Mouse (Mus musculus) limb, embryonic 10.5 days (tissue): ENCODE results near the gene Rnd3. TPM values are rescaled to one million over a fixed set of nuclear protein-coding genes. Genes with fewer than 3 reads are reported as not detected.

Source experiments
- DNase-seq: peaks from one replicate; pipeline ENCODE4 v3.0.0-alpha.2; 2017; ENCODE audit warnings: low spot score
- H3K27ac ChIP-seq: fragments of 300-500 bp; sonication (generic); 2 replicates; pipeline ENCODE4 v1.5.1; 2016; ENCODE audit warnings: mild to moderate bottlenecking
- H3K27me3 ChIP-seq: fragments of 300-500 bp; sonication (generic); 2 replicates; pipeline ENCODE4 v1.6.1; 2016; ENCODE audit warnings: low read depth, mild to moderate bottlenecking; ENCODE audit not compliant: poor library complexity, severe bottlenecking
- H3K36me3 ChIP-seq: fragments of 300-500 bp; sonication (generic); 2 replicates; pipeline ENCODE4 v1.6.1; 2016; ENCODE audit warnings: mild to moderate bottlenecking, moderate library complexity
- H3K4me1 ChIP-seq: fragments of 300-500 bp; sonication (generic); 2 replicates; pipeline ENCODE4 v1.6.1; 2016
- H3K4me3 ChIP-seq: fragments of 300-500 bp; sonication (generic); 2 replicates; pipeline ENCODE4 v1.5.1; 2016; ENCODE audit warnings: mild to moderate bottlenecking, moderate library complexity
- H3K9me3 ChIP-seq: fragments of 300-500 bp; sonication (generic); replicated peaks from 2 replicates; pipeline ENCODE4 v1.6.1; 2016; ENCODE audit warnings: mild to moderate bottlenecking
- WGBS: fragments of 180-500 bp; shearing (Covaris S2); methylation state at CpG from one replicate; pipeline ENCODE4 v1.1.7; 2016; 5-methylcytosine and 5-hydroxymethylcytosine counted together
- polyA plus RNA-seq: library from polyadenylated mRNA; unstranded; fragments of >200 nt; fragmentation: Nextera tagmentation; extraction: Ambion mirVana; gene quantifications from 2 replicates; pipeline ENCODE4 v1.2.1, GENCODE M21; 2016

Rnd3 gene
- polyA plus RNA-seq, 1 experiment from 2014 or later: 111 TPM

GRCm38 (mm10) chr2:51099987-51100386, 48.9 kb downstream of the Rnd3 start:
- WGBS: 79% methylated on average over 9 of the region's 9 CpGs
- Histone ChIP-seq H3K27ac (no peak overlapping the region), H3K4me1 (peaks cover 11% of the 10 kb centered on the region), H3K27me3 (no peaks in the 10 kb centered on the region), H3K4me3 (no peak overlapping the region), H3K36me3 (no peaks in the 10 kb centered on the region), H3K9me3 (no peaks in the 10 kb centered on the region)
- DNase-seq: no peak

DNA sequence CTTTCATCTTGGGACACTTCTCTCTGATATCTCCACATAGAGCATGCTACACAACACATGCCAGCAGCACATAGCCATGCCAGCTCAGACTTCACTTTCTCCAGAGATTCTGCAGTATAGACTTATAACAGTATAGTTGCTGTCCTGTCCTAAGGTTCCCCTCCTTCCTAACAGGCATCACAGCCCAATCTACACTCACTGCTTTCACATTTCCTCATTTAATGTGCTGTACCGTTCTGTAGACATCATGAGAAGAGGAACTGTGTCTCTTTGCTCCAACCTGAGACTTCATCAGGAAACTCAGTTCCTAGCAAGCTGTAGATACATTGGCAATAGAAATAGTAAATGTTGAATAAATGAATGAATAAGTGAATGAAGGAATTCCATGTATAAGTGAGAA, 49.7 kb downstream of the Rnd3 start:
- no peak for DNase-seq
- H3K27ac ChIP-seq: no peak overlapping the region
- H3K4me1 ChIP-seq: peaks cover 11% of the 10 kb centered on the region
- 86% methylated on average over 1 of the region's 1 CpGs for WGBS
- H3K27me3 ChIP-seq: no peaks in the 10 kb centered on the region
- H3K9me3 ChIP-seq: no peaks in the 10 kb centered on the region
- no peaks in the 10 kb centered on the region for H3K36me3 ChIP-seq
- H3K4me3 ChIP-seq: no peak overlapping the region

GRCm38 (mm10) chr2:51090688-51091087, 58.2 kb downstream of the Rnd3 start:
- WGBS: 82% methylated on average over 7 of the region's 7 CpGs
- Histone ChIP-seq H3K27me3 (no peaks in the 10 kb centered on the region), H3K27ac (no peak overlapping the region; the same call in 1 of the 2 replicates), H3K9me3 (no peaks in the 10 kb centered on the region), H3K36me3 (no peaks in the 10 kb centered on the region), H3K4me1 (peaks cover 24% of the 10 kb centered on the region), H3K4me3 (no peak overlapping the region)
- no peak for DNase-seq

DNA sequence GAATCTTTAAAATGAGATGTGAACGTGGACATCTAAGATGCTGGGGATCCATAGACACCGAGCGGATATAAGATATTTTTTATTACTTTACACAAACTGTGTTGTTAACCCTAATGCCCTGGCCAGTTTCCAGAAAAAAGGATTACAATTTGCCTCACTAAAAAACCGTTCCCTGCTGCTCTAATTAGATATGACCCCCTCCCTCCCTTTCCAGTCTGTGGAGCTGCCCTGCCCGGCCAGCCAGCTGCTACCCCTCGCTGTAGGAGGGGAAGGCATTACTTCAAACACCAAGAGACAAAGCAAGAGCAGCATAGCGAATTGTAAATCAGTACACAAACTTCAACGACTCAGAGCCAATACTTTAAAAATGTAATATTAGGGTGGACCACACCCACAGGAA, 58.9 kb downstream of the Rnd3 start:
- H3K27ac ChIP-seq: no peak overlapping the region
- no peak for DNase-seq
- peaks cover 21% of the 10 kb centered on the region for H3K4me1 ChIP-seq
- WGBS: 45% methylated on average over 8 of the region's 8 CpGs
- H3K27me3 ChIP-seq: no peaks in the 10 kb centered on the region
- H3K4me3 ChIP-seq: no peak overlapping the region
- no peaks in the 10 kb centered on the region for H3K36me3 ChIP-seq
- no peaks in the 10 kb centered on the region for H3K9me3 ChIP-seq

GRCm38 (mm10) chr2:51088843-51089573, 59.9 kb downstream of the Rnd3 start:
- Histone ChIP-seq H3K27me3 (no peaks in the 10 kb centered on the region), H3K4me1 (peaks cover 21% of the 10 kb centered on the region), H3K4me3 (no peak overlapping the region), H3K36me3 (no peaks in the 10 kb centered on the region), H3K27ac (no peak overlapping the region), H3K9me3 (no peaks in the 10 kb centered on the region)
- 89% methylated on average over 11 of the region's 11 CpGs for WGBS
- DNase-seq: no peak

DNA sequence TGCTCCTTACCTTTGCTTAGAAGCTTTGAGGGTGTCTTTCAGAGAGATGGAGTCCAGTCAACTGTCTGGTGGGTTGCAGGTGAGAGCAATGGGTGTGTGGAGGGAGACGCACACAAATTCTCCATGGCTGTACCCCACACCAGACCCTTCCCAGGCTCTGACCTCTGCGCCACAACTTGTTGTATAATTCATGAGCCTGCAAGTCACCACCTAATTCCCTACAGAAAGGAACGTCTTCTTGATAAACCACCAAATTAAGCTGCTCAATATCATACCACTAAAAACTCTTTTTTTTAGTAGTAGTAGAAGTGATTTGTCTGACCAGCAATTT, 60.8 kb downstream of the Rnd3 start:
- H3K9me3 ChIP-seq: no peaks in the 10 kb centered on the region
- no peak overlapping the region for H3K4me3 ChIP-seq
- 90% methylated on average over 3 of the region's 3 CpGs for WGBS
- H3K27me3 ChIP-seq: no peaks in the 10 kb centered on the region
- no peak overlapping the region for H3K27ac ChIP-seq
- DNase-seq: no peak
- peaks cover 21% of the 10 kb centered on the region for H3K4me1 ChIP-seq
- H3K36me3 ChIP-seq: no peaks in the 10 kb centered on the region

GRCm38 (mm10) chr2:51087307-51088122, 61.4 kb downstream of the Rnd3 start:
- H3K4me1 ChIP-seq: peaks cover 21% of the 10 kb centered on the region
- H3K9me3 ChIP-seq: no peaks in the 10 kb centered on the region
- WGBS: 71% methylated on average over 12 of the region's 12 CpGs
- no peaks in the 10 kb centered on the region for H3K27me3 ChIP-seq
- no peak overlapping the region for H3K4me3 ChIP-seq
- no peak for DNase-seq
- no peaks in the 10 kb centered on the region for H3K36me3 ChIP-seq
- H3K27ac ChIP-seq: no peak overlapping the region

- Histone ChIP-seq H3K27me3 (no peaks in the 10 kb centered on the region), H3K4me1 (peaks cover 11% of the 10 kb centered on the region), H3K27ac (no peak overlapping the region), H3K4me3 (no peak overlapping the region), H3K9me3 (no peaks in the 10 kb centered on the region), H3K36me3 (no peaks in the 10 kb centered on the region)
- no peak for DNase-seq
- WGBS: 89% methylated on average over 11 of the region's 11 CpGs
These were observed 63.8 kb downstream of the Rnd3 start for GRCm38 (mm10) chr2:51085155-51085554.

DNA sequence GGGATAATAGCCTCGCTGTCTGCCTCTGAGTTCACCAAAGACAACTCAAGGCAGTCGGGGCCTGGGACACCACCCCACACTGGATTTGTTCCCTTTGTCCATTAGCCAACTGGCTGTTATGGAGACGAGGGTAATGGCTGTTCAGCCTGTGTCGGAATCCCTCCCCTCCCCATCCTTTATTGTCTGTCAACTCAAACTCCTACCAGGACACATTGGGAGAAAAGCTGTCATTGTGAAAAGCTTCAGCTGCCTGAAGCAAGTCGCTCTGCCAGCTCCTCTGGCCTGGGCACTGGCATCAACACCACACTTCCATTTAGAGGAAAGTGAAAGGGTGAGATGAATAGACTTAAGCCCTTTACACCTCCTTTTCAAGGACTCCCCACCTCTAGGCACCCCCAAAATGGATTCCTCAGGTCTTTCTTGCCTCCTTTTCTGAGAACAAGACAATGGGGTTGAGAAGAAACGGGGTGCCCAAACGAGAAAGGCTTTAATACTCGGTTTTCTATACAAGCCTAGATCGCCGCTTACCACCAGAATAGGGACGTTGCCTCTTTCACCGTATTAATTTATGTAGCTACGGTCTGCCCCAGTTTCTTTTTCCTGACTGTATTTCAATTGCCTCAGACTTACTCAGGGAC, 66.1 kb downstream of the Rnd3 start:
- no peaks in the 10 kb centered on the region for H3K9me3 ChIP-seq
- H3K27ac ChIP-seq: no peak overlapping the region
- no peak overlapping the region for H3K4me3 ChIP-seq
- H3K27me3 ChIP-seq: no peaks in the 10 kb centered on the region
- WGBS: 82% methylated on average over 13 of the region's 13 CpGs
- DNase-seq: no peak
- peaks cover 9% of the 10 kb centered on the region for H3K4me1 ChIP-seq
- H3K36me3 ChIP-seq: no peaks in the 10 kb centered on the region
